Mouse (Mus musculus): ENCODE data around the gene Neurod2. TPM values are rescaled to one million over a fixed set of nuclear protein-coding genes. Genes with fewer than 3 reads are reported as not detected.

The Neurod2 gene
- polyA plus RNA-seq (2014; fragmentation: Illumina TruSeq; extraction: RNeasy Lipid Tissue Mini Kit (QIAGEN cat#74804); ENCODE audit: low read depth, low replicate concordance) = not detected

DNA sequence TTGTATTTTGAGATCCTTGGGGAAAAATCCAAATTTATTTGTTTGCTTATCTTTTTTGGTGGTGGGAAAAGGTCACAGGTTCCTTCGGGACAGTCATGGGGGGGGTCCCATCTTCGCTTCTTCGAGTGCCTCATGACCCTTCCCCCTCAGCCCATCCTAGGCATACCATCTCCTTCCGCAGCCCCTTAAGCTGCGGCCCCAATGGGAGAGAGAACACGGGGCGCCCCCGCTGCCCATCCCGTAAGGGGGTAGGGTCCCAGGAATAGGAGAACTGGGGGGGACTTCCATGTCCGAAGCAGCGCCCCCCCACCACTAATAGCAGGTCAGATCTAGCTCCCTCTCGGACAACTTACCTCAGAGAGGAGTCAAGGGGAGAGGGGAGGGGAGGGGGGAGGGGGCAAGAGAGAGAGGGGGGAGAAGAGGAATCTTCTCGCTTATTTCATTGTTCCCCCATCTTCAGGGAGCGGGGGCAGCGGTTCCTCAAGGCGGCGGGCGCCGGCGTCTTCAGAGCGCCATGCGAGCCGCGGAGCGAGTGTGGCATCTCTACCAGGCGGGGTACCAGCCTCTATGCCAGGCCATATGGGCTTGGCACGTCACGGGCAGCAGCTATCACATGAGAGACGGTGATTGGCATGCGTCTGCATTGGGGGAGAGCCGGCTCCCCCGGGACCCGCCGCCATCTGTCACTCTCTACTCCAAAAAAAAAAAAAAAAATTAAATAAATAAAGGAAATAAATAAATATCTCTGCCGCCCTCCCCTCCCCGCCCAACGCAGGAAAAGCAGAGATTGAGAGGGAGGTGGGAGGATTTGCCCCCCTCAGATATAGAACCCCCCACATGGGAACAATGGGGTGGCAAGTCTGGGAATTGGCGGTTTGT lies at the start of gene Neurod2:
Neurod2 (minus strand) TSS at position 568 of the 879 bp plus-strand sequence.

GRCm38 (mm10) chr11:98358161-98359083 lies 29.0 kb upstream of the Neurod2 start, which contains the start of gene Stard3:
TSS of gene Stard3 (plus strand) at chr11:98358368.

DNA sequence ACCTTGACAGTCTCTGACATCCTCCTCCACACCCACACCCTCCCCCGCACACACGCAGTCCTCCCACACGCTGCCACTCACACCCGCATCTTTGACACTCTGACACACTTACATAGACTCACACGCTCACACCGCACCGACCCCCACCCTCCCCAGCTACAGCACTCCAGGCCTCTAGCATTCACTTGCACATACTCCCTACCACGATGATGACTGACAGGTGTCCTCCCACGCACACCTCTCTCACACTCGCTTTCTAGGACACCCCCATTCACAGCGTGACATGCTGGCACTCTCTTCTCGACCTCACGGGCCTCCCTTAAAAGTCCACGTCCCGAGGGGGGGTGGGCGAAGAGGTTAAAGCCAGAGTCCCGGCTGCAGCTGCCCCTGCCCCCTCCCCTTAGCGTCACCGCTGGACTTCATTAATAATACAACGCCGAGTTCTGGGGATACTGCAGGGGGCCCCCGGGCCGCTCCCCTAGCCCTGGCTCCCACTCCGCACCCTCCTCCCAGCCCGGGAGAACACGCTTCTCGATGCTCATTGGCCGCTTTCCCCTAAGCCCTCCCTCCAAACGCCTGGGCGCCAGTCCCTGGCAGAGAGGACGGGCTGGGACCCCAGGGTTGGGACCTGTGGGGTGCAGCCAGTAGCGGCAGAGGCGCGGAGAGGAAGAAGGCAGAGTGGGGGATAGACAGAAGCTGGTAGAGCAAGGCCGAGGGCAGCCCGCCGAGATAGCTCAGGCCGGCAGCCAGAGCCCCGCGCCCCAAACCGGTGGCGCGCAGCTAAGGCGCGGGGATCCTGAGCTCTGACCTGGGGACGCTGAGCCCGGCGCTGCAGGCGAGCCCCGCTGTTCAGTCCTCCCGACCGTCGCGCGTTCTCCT lies 18.9 kb upstream of the Neurod2 start, which contains the start of gene Ppp1r1b:
Ppp1r1b (plus strand) TSS at position 322 of the 879 bp plus-strand sequence.

Other genes with a start within 250 kb of the Neurod2 start
- gene Fbxl20, start 179.2 kb downstream of the Neurod2 start, polyA plus RNA-seq (2014; fragmentation: Illumina TruSeq; extraction: RNeasy Lipid Tissue Mini Kit (QIAGEN cat#74804); ENCODE audit: low read depth, low replicate concordance) = 11.8 TPM
- gene Med1, start 136.4 kb downstream of the Neurod2 start, polyA plus RNA-seq (2014; fragmentation: Illumina TruSeq; extraction: RNeasy Lipid Tissue Mini Kit (QIAGEN cat#74804); ENCODE audit: low read depth, low replicate concordance) = 18.6 TPM
- 11.5 TPM for gene Cdk12, start 126.6 kb downstream of the Neurod2 start, polyA plus RNA-seq (2014; fragmentation: Illumina TruSeq; extraction: RNeasy Lipid Tissue Mini Kit (QIAGEN cat#74804); ENCODE audit: low read depth, low replicate concordance)
- 1.4 TPM for gene Ppp1r1b, start 18.8 kb upstream of the Neurod2 start, polyA plus RNA-seq (2014; fragmentation: Illumina TruSeq; extraction: RNeasy Lipid Tissue Mini Kit (QIAGEN cat#74804); ENCODE audit: low read depth, low replicate concordance)
- 1.1 TPM for gene Stard3, start 28.7 kb upstream of the Neurod2 start, polyA plus RNA-seq (2014; fragmentation: Illumina TruSeq; extraction: RNeasy Lipid Tissue Mini Kit (QIAGEN cat#74804); ENCODE audit: low read depth, low replicate concordance)
- not detected for gene Tcap, start 54.2 kb upstream of the Neurod2 start, polyA plus RNA-seq (2014; fragmentation: Illumina TruSeq; extraction: RNeasy Lipid Tissue Mini Kit (QIAGEN cat#74804); ENCODE audit: low read depth, low replicate concordance)
- gene Pnmt, start 56.8 kb upstream of the Neurod2 start, polyA plus RNA-seq (2014; fragmentation: Illumina TruSeq; extraction: RNeasy Lipid Tissue Mini Kit (QIAGEN cat#74804); ENCODE audit: low read depth, low replicate concordance) = not detected
- not detected for gene Pgap3, start 70.8 kb upstream of the Neurod2 start, polyA plus RNA-seq (2014; fragmentation: Illumina TruSeq; extraction: RNeasy Lipid Tissue Mini Kit (QIAGEN cat#74804); ENCODE audit: low read depth, low replicate concordance)
- not detected for gene Erbb2, start 82.8 kb upstream of the Neurod2 start, polyA plus RNA-seq (2014; fragmentation: Illumina TruSeq; extraction: RNeasy Lipid Tissue Mini Kit (QIAGEN cat#74804); ENCODE audit: low read depth, low replicate concordance)
- 63.1 TPM for gene Mien1, start 109.3 kb upstream of the Neurod2 start, polyA plus RNA-seq (2014; fragmentation: Illumina TruSeq; extraction: RNeasy Lipid Tissue Mini Kit (QIAGEN cat#74804); ENCODE audit: low read depth, low replicate concordance)
- gene Grb7, start 116.7 kb upstream of the Neurod2 start, polyA plus RNA-seq (2014; fragmentation: Illumina TruSeq; extraction: RNeasy Lipid Tissue Mini Kit (QIAGEN cat#74804); ENCODE audit: low read depth, low replicate concordance) = 10.1 TPM
- 0.37 TPM for gene Ikzf3, start 216.4 kb upstream of the Neurod2 start, polyA plus RNA-seq (2014; fragmentation: Illumina TruSeq; extraction: RNeasy Lipid Tissue Mini Kit (QIAGEN cat#74804); ENCODE audit: low read depth, low replicate concordance)
- 0.32 TPM for gene Zpbp2, start 221.4 kb upstream of the Neurod2 start, polyA plus RNA-seq (2014; fragmentation: Illumina TruSeq; extraction: RNeasy Lipid Tissue Mini Kit (QIAGEN cat#74804); ENCODE audit: low read depth, low replicate concordance)

All from liver, adult 10 weeks (tissue).